Mouse (Mus musculus): ENCODE data around the gene Irak1. TPM values are rescaled to one million over a fixed set of nuclear protein-coding genes. Genes with fewer than 3 reads are reported as not detected.

The Irak1 gene
- polyA plus RNA-seq, 1 experiment from 2014 or later, result 44.0 TPM

MicroRNA genes within 50 kb of the gene (microRNA counts, 519-probe panel; counts per million panel counts)
- not detected for microRNA mmu-miR-718

Small RNAs within 50 kb of the gene (microRNA-seq; reads per million reads assigned to microRNA genes)
- not detected for gene Mir5132
- gene Mir718, result not detected

Other genes starting within 250 kb of the Irak1 start
- gene Srpk3, start 249.5 kb downstream of the Irak1 start, polyA plus RNA-seq (2015; fragmentation: Nextera tagmentation; extraction: Ambion mirVana), result 1.6 and 2.1 TPM in 2 replicates
- 258 and 267 TPM in 2 replicates for gene Idh3g, start 237.0 kb downstream of the Irak1 start, polyA plus RNA-seq (2015; fragmentation: Nextera tagmentation; extraction: Ambion mirVana)
- 134 and 140 TPM in 2 replicates for gene Ssr4, start 236.9 kb downstream of the Irak1 start, polyA plus RNA-seq (2015; fragmentation: Nextera tagmentation; extraction: Ambion mirVana)
- 5.6 and 5.9 TPM in 2 replicates for gene Pdzd4, start 198.9 kb downstream of the Irak1 start, polyA plus RNA-seq (2015; fragmentation: Nextera tagmentation; extraction: Ambion mirVana)
- 0.17 and 0.30 TPM in 2 replicates for gene Avpr2, start 131.8 kb downstream of the Irak1 start, polyA plus RNA-seq (2015; fragmentation: Nextera tagmentation; extraction: Ambion mirVana)
- 98.6 and 120 TPM in 2 replicates for gene L1cam, start 127.8 kb downstream of the Irak1 start, polyA plus RNA-seq (2015; fragmentation: Nextera tagmentation; extraction: Ambion mirVana)
- gene Arhgap4, start 102.0 kb downstream of the Irak1 start, polyA plus RNA-seq (2015; fragmentation: Nextera tagmentation; extraction: Ambion mirVana), result 4.0 and 4.6 TPM in 2 replicates
- gene Naa10, start 102.0 kb downstream of the Irak1 start, polyA plus RNA-seq (2015; fragmentation: Nextera tagmentation; extraction: Ambion mirVana), result 84.8 and 86.9 TPM in 2 replicates
- gene Renbp, start 93.1 kb downstream of the Irak1 start, polyA plus RNA-seq (2015; fragmentation: Nextera tagmentation; extraction: Ambion mirVana), result 10.9 and 11.1 TPM in 2 replicates
- gene Hcfc1, start 57.6 kb downstream of the Irak1 start, polyA plus RNA-seq (2015; fragmentation: Nextera tagmentation; extraction: Ambion mirVana), result 52.6 and 54.0 TPM in 2 replicates
- not detected in 2 replicates for gene Opn1mw, start 103.5 kb upstream of the Irak1 start, polyA plus RNA-seq (2015; fragmentation: Nextera tagmentation; extraction: Ambion mirVana)
- gene Mecp2, start 111.4 kb upstream of the Irak1 start, polyA plus RNA-seq (2015; fragmentation: Nextera tagmentation; extraction: Ambion mirVana), result 15.7 and 17.0 TPM in 2 replicates
- gene Tex28, start 143.9 kb upstream of the Irak1 start, polyA plus RNA-seq (2015; fragmentation: Nextera tagmentation; extraction: Ambion mirVana), result not detected in 2 replicates
- 0.06 and 0.11 TPM in 2 replicates for gene Tktl1, start 153.3 kb upstream of the Irak1 start, polyA plus RNA-seq (2015; fragmentation: Nextera tagmentation; extraction: Ambion mirVana)
- gene Flna, start 225.9 kb upstream of the Irak1 start, polyA plus RNA-seq (2015; fragmentation: Nextera tagmentation; extraction: Ambion mirVana), result 92.6 and 96.4 TPM in 2 replicates
- 16.0 and 17.7 TPM in 2 replicates for gene Emd, start 230.8 kb upstream of the Irak1 start, polyA plus RNA-seq (2015; fragmentation: Nextera tagmentation; extraction: Ambion mirVana)
- gene Rpl10, start 246.9 kb upstream of the Irak1 start, polyA plus RNA-seq (2015; fragmentation: Nextera tagmentation; extraction: Ambion mirVana), result 402 and 414 TPM in 2 replicates

Data from midbrain, embryonic 15.5 days (tissue).